Mouse (Mus musculus): ENCODE results near the gene Eno1. TPM values are rescaled to one million over a fixed set of nuclear protein-coding genes. Genes with fewer than 3 reads are reported as not detected.

Eno1 gene
- polyA plus RNA-seq, 1 experiment from 2014 or later, result 305 TPM

DNA sequence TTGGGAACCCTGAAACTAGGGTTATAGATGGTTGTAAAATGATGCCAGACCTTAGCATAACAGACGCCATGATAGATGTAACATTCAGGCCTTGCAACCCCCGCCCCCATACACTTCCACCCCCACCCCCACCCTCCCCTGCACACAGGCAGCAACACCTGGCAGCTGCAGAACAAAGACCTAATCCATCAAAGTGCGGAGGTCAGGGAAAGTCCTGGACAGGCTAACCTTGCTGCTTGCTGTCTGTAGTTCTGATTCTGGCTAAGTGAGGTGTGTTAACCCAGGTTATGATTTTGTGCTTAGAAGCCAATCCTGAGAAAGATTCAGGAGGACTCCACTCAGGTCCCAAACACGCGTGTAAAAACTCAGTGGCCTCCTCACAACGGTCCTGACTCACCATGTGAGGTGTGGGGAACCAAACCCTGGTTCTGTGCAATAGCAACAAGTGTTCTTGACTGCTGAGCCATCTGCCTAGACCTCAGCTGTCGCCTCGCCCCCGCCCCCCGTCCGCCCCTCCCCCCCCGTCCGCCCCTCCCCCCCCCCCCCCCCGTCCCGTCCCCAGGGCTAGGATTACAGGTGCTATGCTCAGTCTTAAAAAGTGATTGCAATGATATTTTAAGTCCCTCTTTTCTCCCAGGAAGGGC, 6.7 kb upstream of the Eno1 start:
- no peak overlapping the region for H3K4me2 ChIP-seq (replicated peaks; ENCODE audit: low read depth, low read length)
- no peaks in the 10 kb centered on the region for H3K9me3 ChIP-seq (ENCODE audit: low read length)

GRCm38 (mm10) chr4:150230460-150231407, 5.8 kb upstream of the Eno1 start:
- Histone ChIP-seq H3K27me3 (replicated peaks; ENCODE audit: insufficient read depth, low read length) (no peaks in the 10 kb centered on the region), H3K4me1 (ENCODE audit: insufficient read depth, low read depth, low read length) (no peaks in the 10 kb centered on the region), H3K9me3 (ENCODE audit: low read length) (no peaks in the 10 kb centered on the region), H3K27ac (ENCODE audit: low read length) (no peak overlapping the region), H3K36me3 (ENCODE audit: insufficient read depth, low read length) (no peaks in the 10 kb centered on the region), H3K4me3 (ENCODE audit: low read depth, low read length) (no peak overlapping the region), H3K4me2 (replicated peaks; ENCODE audit: low read depth, low read length) (no peak overlapping the region), H3K9ac (replicated peaks; ENCODE audit: low read depth) (no peak overlapping the region)
- WGBS, result 33% methylated on average over 21 of the region's 21 CpGs
- no peak for TF ChIP-seq CTCF (IDR thresholded peaks at IDR 0.05)
- no peak for TF ChIP-seq EP300 (IDR thresholded peaks at IDR 0.05)
- ATAC-seq (no peak), DNase-seq (ENCODE audit: low spot score) (no peak)

More for the DNA sequence above, 6.7 kb upstream of the Eno1 start:
- no peak overlapping the region for H3K4me3 ChIP-seq (ENCODE audit: low read depth, low read length)
- H3K4me1 ChIP-seq (ENCODE audit: insufficient read depth, low read depth, low read length), result no peaks in the 10 kb centered on the region
- no peak overlapping the region for H3K27ac ChIP-seq (ENCODE audit: low read length)
- ATAC-seq (no peak), DNase-seq (ENCODE audit: low spot score) (no peak)
- TF ChIP-seq EP300 (IDR thresholded peaks at IDR 0.05) (no peak), CTCF (IDR thresholded peaks at IDR 0.05) (no peak)
- H3K36me3 ChIP-seq (ENCODE audit: insufficient read depth, low read length), result no peaks in the 10 kb centered on the region
- H3K27me3 ChIP-seq (replicated peaks; ENCODE audit: insufficient read depth, low read length), result no peaks in the 10 kb centered on the region
- 44% methylated on average over 7 of the region's 15 CpGs for WGBS
- H3K9ac ChIP-seq (replicated peaks; ENCODE audit: low read depth), result no peak overlapping the region

GRCm38 (mm10) chr4:150231871-150232270, 4.7 kb upstream of the Eno1 start:
- WGBS, result 68% methylated on average over 8 of the region's 8 CpGs
- Histone ChIP-seq H3K27me3 (replicated peaks; ENCODE audit: insufficient read depth, low read length) (no peaks in the 10 kb centered on the region), H3K9me3 (ENCODE audit: low read length) (no peaks in the 10 kb centered on the region), H3K36me3 (ENCODE audit: insufficient read depth, low read length) (no peaks in the 10 kb centered on the region), H3K4me1 (ENCODE audit: insufficient read depth, low read depth, low read length) (no peaks in the 10 kb centered on the region), H3K4me3 (ENCODE audit: low read depth, low read length) (no peak overlapping the region), H3K9ac (replicated peaks; ENCODE audit: low read depth) (no peak overlapping the region), H3K27ac (ENCODE audit: low read length) (no peak overlapping the region), H3K4me2 (replicated peaks; ENCODE audit: low read depth, low read length) (no peak overlapping the region)
- TF ChIP-seq EP300 (IDR thresholded peaks at IDR 0.05), result no peak
- TF ChIP-seq CTCF (IDR thresholded peaks at IDR 0.05), result no peak
- ATAC-seq (no peak), DNase-seq (ENCODE audit: low spot score) (no peak)

DNA sequence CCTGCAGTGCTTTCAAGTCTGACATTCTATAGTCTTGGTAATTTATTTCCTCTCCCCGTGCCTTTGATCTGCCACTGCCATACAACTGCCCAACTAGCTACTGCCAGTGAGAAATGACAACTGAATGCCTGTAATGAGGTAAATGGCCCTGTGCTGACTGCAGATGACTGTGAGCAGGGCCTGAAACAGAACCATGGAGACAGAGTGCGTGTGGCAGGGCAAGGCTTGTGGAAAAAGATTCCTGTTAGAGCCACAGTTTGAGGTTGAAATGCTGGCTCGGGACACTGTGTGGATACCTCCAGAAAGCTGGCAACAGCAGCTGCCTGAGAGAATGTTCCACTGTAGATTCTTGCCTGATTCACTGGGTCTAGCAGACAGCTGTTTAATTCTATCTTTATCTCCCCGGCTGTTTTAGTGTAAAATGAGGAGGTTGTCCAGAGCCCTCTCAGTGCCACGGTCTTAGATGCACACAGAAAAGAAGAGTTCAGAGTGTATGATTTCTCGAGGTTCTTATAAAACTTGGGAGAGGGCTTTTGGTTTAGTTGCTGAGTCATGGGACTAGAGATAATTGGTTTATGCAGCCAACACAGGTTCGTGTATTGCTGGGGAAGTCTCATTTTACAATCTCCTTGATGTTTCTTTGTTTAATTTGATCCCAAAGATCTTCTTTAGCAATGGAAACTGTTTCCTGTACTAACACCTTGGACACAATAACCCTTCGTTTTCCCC, 1.8 kb upstream of the Eno1 start:
- no peak for TF ChIP-seq EP300 (IDR thresholded peaks at IDR 0.05)
- WGBS, result 46% methylated on average over 8 of the region's 8 CpGs
- H3K9me3 ChIP-seq (ENCODE audit: low read length), result no peaks in the 10 kb centered on the region
- no peak overlapping the region for H3K9ac ChIP-seq (replicated peaks; ENCODE audit: low read depth)
- H3K4me2 ChIP-seq (replicated peaks; ENCODE audit: low read depth, low read length), result no peak overlapping the region
- ATAC-seq (no peak), DNase-seq (ENCODE audit: low spot score) (no peak)
- no peak overlapping the region for H3K27ac ChIP-seq (ENCODE audit: low read length)
- H3K36me3 ChIP-seq (ENCODE audit: insufficient read depth, low read length), result no peaks in the 10 kb centered on the region
- H3K4me1 ChIP-seq (ENCODE audit: insufficient read depth, low read depth, low read length), result peaks cover 15% of the 10 kb centered on the region
- H3K4me3 ChIP-seq (ENCODE audit: low read depth, low read length), result no peak overlapping the region
- H3K27me3 ChIP-seq (replicated peaks; ENCODE audit: insufficient read depth, low read length), result no peaks in the 10 kb centered on the region

GRCm38 (mm10) chr4:150235585-150235984, 936 bp upstream of the Eno1 start:
- 75% methylated on average over 4 of the region's 4 CpGs for WGBS
- no peak overlapping the region for H3K27ac ChIP-seq (ENCODE audit: low read length)

GRCm38 (mm10) chr4:150236031-150236430, 490 bp upstream of the Eno1 start:
- peak overlapping the region; percentile 94 for H3K4me2 ChIP-seq (replicated peaks; ENCODE audit: low read depth, low read length)

More at GRCm38 (mm10) chr4:150235585-150235984, 936 bp upstream of the Eno1 start:
- no peak for ATAC-seq
- Histone ChIP-seq H3K27me3 (replicated peaks; ENCODE audit: insufficient read depth, low read length) (no peaks in the 10 kb centered on the region), H3K36me3 (ENCODE audit: insufficient read depth, low read length) (no peaks in the 10 kb centered on the region), H3K9me3 (ENCODE audit: low read length) (no peaks in the 10 kb centered on the region), H3K4me2 (replicated peaks; ENCODE audit: low read depth, low read length) (no peak overlapping the region), H3K4me1 (ENCODE audit: insufficient read depth, low read depth, low read length) (peaks cover 15% of the 10 kb centered on the region), H3K4me3 (ENCODE audit: low read depth, low read length) (no peak overlapping the region), H3K9ac (replicated peaks; ENCODE audit: low read depth) (no peak overlapping the region)
- no peak for DNase-seq (ENCODE audit: low spot score)
- TF ChIP-seq CTCF (IDR thresholded peaks at IDR 0.05) (no peak), EP300 (IDR thresholded peaks at IDR 0.05) (no peak)

More at GRCm38 (mm10) chr4:150236031-150236430, 490 bp upstream of the Eno1 start:
- Histone ChIP-seq H3K27ac (ENCODE audit: low read length) (peak overlapping the region; percentile 94), H3K27me3 (replicated peaks; ENCODE audit: insufficient read depth, low read length) (no peaks in the 10 kb centered on the region), H3K36me3 (ENCODE audit: insufficient read depth, low read length) (0 out of 2 replicates have a peak, but pooled peaks cover under 1% of the 10 kb centered on the region), H3K9ac (replicated peaks; ENCODE audit: low read depth) (peak overlapping the region; percentile 70), H3K4me3 (ENCODE audit: low read depth, low read length) (peak overlapping the region; percentile 75; the same call in 1 of the 2 replicates), H3K9me3 (ENCODE audit: low read length) (no peaks in the 10 kb centered on the region), H3K4me1 (ENCODE audit: insufficient read depth, low read depth, low read length) (peaks cover 15% of the 10 kb centered on the region)
- ATAC-seq (no peak), DNase-seq (ENCODE audit: low spot score) (no peak)
- no peak for TF ChIP-seq CTCF (IDR thresholded peaks at IDR 0.05)
- no peak for TF ChIP-seq EP300 (IDR thresholded peaks at IDR 0.05)
- WGBS, result 60% methylated on average over 8 of the region's 8 CpGs
